Mouse (Mus musculus) urinary bladder, postnatal 14 days (tissue): ENCODE data around the gene Rbpjl.

ENCODE experiments used
- DNase-seq: peaks from one replicate; pipeline ENCODE4 v3.0.0; 2021; ENCODE audit warnings: low spot score

Rbpjl gene

GRCm38 (mm10) chr2:164393126-164393525, 9.8 kb upstream of the Rbpjl start:
- no peak for DNase-seq

GRCm38 (mm10) chr2:164396076-164396475, 6.9 kb upstream of the Rbpjl start:
- no peak for DNase-seq

DNA sequence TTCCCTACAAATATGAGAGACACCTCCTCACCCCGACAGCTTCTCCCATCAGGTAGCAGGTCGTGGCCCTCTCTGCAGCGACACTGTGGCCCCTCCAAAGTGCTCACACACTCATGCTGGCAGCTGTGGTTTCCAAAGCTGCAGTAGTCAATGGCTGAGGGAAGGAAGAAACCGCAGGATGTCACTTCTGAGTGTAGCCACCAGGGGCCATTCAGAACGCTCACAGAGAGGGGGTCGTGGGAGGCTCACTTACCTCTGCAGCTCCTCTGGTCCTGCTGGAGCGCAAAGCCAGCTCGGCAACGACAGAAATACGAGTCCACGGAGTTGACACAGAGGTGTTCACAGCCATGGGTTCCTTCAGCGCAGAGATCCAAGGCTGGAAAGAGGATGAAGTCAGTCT, 6.0 kb upstream of the Rbpjl start:
- DNase-seq = no peak

- no peak for DNase-seq
Observed at GRCm38 (mm10) chr2:164403396-164404081, 598 bp downstream of the Rbpjl start.

GRCm38 (mm10) chr2:164404082-164404990, 1.4 kb downstream of the Rbpjl start:
- peak; percentile 45 for DNase-seq

- DNase-seq = no peak
Observed at GRCm38 (mm10) chr2:164405060-164405459, 2.1 kb downstream of the Rbpjl start, which contains the start of gene Matn4. Gene Matn4 (minus strand): TSS chr2:164405160.

- no peak for DNase-seq
Observed at GRCm38 (mm10) chr2:164405519-164405918, 2.6 kb downstream of the Rbpjl start.

DNA sequence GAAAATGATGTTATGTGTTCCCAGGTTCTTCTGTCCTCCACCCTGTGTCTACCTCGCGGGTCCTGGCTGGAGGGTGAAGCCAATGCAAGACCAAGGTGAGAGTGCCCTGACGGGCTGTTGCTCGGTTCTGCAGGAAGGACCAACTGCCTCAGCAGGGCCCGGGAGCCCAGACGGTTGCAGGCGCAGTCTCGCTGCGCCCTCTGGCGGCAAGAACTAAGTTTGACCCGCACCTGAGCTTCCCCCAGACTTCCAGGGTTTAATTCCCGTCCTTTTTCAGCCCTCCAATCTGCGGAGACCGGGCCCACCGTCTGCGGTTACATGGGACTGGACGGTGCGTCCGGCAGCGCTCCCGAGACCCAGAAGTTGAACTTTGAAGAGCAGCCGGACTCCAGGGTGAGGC, 4.8 kb downstream of the Rbpjl start:
- peak; percentile 68 for DNase-seq

GRCm38 (mm10) chr2:164414167-164414566, 11.2 kb downstream of the Rbpjl start:
- no peak for DNase-seq

GRCm38 (mm10) chr2:164414581-164414980, 11.6 kb downstream of the Rbpjl start:
- no peak for DNase-seq

GRCm38 (mm10) chr2:164417198-164417597, 14.3 kb downstream of the Rbpjl start:
- DNase-seq = no peak

DNA sequence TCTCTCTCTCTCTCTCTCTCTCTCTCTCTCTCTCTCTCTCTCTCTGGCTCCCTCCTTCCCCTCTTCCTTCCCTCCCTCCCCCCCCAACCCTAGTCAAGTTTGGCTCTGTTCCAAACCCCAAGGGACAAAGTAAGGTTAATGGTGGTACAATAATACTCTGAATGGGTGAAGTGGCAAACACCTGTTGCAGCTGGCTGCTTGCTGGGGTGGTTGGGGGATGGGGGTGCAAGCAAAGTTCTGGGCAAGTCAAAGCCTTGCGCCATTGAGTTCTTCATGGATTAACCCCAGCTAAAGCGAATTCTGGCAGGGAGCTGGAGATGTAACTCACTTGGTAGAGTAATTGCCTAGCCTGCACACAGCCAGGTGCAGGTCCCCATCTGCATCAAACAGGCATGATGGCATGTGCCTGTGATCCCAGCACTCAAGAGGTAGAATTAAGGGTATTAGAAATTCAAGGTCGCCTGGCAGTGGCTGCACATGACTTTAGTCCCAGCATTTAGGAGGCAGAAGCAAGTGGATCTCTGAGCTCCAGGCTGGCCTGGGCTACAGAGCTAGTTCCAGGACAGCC, 15.5 kb downstream of the Rbpjl start:
- no peak for DNase-seq

DNA sequence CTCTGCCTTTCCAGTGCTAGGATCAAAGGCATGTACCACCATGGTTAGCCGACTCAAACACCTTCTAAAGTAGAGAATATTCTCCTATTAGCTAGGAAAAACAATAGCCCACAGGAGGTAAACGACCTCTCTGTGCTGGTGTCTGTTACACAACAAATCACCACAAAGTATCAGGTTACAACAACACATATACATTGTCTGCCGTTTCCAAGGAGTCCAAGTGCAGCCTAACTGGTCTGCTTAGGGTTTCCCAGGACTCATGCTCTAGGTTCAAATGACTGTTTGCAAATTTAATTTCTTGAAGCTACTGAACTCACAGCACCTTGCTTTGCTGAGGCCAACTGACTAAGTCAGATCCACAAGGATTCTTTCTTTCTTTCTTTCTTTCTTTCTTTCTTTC, 16.5 kb downstream of the Rbpjl start:
- DNase-seq = no peak

DNA sequence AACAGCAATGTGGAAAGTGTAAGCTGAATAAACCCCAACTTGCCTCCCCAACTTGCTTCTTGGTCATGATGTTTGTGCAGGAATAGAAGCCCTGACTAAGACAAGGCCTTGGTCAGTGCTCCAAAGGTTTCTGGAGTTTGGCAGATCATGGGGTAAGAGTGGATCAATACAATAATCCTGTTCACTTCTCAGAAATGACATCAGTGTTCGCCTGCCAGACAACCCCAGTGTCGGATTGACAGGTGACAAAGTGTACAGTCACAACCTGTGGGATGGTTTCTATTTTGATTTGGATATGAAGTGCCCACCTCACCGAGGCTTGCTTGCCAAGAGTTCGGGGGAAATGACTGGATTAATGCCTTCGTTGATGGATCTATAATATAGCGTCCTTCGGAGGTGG, 18.4 kb downstream of the Rbpjl start:
- no peak for DNase-seq

- no peak for DNase-seq
Observed at GRCm38 (mm10) chr2:164421979-164422378, 19.0 kb downstream of the Rbpjl start.

GRCm38 (mm10) chr2:164422675-164423393, 19.9 kb downstream of the Rbpjl start:
- DNase-seq = no peak

DNA sequence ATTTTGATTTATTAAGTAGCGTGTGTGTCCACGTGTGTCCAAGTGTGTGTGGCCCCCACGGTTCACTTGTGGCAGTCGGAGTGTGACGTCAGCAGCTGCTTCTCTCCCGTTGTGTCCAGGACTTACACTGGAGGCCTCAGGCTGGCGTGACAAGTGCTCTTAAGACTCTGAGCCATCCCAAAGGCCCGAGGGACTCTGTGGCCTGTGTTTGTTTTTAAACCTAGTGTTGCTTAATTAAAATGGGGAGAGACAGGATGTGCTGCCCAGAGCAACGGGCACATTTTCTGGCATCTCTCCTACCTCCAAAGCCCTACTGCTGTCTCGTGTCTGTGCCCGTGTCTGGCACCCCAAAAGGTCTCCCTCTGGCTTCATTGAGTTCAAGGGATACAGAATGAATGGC, 20.5 kb downstream of the Rbpjl start:
- no peak for DNase-seq

- DNase-seq = no peak
Observed at GRCm38 (mm10) chr2:164424406-164424805, 21.5 kb downstream of the Rbpjl start.

DNA sequence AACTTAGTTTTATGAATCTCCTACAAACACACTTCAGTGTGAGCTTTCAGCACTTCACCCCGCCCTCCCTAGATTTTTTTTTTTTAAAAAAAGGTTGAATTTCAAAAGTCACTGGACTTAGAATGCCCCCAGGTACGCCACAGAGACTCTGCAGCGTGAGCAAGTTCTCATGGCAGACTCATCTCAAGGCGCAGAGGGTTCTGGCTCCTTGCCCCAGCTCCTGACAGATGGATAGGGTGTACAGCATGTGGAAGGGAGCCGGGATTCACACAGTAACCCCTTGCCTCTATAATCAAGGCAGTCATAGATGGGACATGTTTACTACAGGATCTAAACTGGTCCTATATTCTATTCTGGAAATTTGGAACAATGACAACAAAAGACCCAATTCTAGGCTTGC, 22.5 kb downstream of the Rbpjl start:
- no peak for DNase-seq

DNA sequence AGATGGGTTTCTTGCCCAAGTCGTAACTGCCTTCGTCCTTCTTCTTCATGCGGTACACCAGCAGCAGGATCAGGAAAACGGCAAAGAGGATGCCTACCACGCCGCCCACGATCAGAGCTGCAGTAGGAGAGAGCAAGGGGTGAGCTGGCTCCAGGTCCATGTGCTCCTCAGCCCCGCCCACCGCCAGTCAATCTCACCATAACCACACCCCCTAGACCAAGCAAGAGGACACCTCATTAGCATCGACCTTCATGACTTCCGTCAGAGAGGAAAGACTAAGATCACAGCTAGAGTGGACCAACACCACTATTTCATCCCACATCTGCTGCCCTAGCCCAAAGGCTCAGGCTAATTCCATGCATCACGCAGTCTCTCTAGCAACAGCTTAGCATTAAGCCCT, 23.2 kb downstream of the Rbpjl start:
- no peak for DNase-seq

GRCm38 (mm10) chr2:164426952-164427351, 24.0 kb downstream of the Rbpjl start:
- no peak for DNase-seq

GRCm38 (mm10) chr2:164428451-164428850, 25.5 kb downstream of the Rbpjl start:
- no peak for DNase-seq
